Mouse (Mus musculus): ENCODE results near the gene Sucla2. TPM values are rescaled to one million over a fixed set of nuclear protein-coding genes. Genes with fewer than 3 reads are reported as not detected.

Gene Sucla2
- polyA plus RNA-seq, 1 experiment = 29.7 TPM

- no peak overlapping the region for H3ac ChIP-seq (ENCODE audit: control insufficient read depth, insufficient read length, low read depth)
- TF ChIP-seq USF1 (IDR thresholded peaks at IDR 0.05; ENCODE audit: low read depth) (no peak), CEBPB (IDR thresholded peaks at IDR 0.05; ENCODE audit: low read depth) (no peak), CTCF (IDR thresholded peaks at IDR 0.05; ENCODE audit: control insufficient read depth, insufficient read depth, insufficient read length) (no peak), MAX (IDR thresholded peaks at IDR 0.05) (no peak), MYOG (IDR thresholded peaks at IDR 0.05; ENCODE audit: control insufficient read depth, extremely low read depth, insufficient read length) (no peak), FOSL1 (IDR thresholded peaks at IDR 0.05; ENCODE audit: insufficient read depth, low read length, poor library complexity, severe bottlenecking) (no peak), MYOD1 (IDR thresholded peaks at IDR 0.05; ENCODE audit: control insufficient read depth, insufficient read length, low read depth) (no peak)
- no peaks in the 10 kb centered on the region for H3K79me3 ChIP-seq (ENCODE audit: low read depth)
- H3K79me2 ChIP-seq (ENCODE audit: control insufficient read depth, insufficient read depth) = no peaks in the 10 kb centered on the region
- no peak overlapping the region for H3K4me3 ChIP-seq (ENCODE audit: insufficient read depth, poor library complexity, severe bottlenecking)
- H3K36me3 ChIP-seq (ENCODE audit: control insufficient read depth, insufficient read depth) = no peaks in the 10 kb centered on the region
- H3K27me3 ChIP-seq (ENCODE audit: control insufficient read depth, insufficient read depth, insufficient read length) = peaks cover 13% of the 10 kb centered on the region
Observed at GRCm38 (mm10) chr14:73533755-73534465, 8.8 kb downstream of the Sucla2 start.

DNA sequence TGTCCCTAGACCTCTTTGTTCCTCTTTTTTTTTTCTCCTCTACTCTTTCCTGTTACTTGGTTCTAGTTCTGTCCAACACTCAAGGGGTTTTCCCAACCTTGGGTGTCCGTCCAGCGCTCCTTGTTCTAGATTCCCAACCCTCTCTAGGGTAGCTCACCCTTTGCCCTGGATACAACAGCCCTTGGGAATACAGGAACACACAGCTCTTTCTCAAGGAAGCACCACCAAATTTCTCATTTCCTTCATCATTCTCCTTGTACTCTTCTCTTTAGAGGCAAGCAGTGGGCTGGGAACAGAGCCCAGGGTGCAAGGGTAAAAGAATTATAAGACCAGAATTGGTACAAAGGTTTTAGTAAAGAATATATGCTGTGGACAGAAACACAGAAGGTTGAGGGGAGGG is 10.5 kb downstream of the Sucla2 start:
- Histone ChIP-seq H3K27me3 (ENCODE audit: control insufficient read depth, insufficient read depth, insufficient read length) (peaks cover 13% of the 10 kb centered on the region), H3K79me3 (ENCODE audit: low read depth) (no peaks in the 10 kb centered on the region)

DNA sequence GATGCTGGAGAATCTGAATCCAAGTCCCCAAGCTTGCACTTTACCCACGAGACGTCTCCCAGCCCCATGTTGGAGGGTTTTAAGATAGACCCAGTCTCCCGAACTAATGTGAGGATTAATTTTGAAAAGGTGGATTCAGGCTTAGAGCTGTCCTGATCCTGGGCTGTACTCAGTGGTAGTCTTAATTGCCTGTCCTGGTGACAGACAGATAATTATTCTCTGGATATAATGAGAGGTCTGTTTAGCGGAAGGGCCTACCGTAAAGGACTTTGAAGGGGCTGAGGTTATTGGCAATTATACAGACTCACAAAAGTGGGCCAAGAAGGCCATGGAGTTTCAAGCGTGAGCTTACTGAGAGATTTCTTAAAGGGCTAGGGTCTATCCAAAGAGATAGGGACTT is 18.7 kb downstream of the Sucla2 start:
- no peak for TF ChIP-seq MAX (IDR thresholded peaks at IDR 0.05)
- no peak for TF ChIP-seq FOSL1 (IDR thresholded peaks at IDR 0.05; ENCODE audit: insufficient read depth, low read length, poor library complexity, severe bottlenecking)
- no peak for TF ChIP-seq USF1 (IDR thresholded peaks at IDR 0.05; ENCODE audit: low read depth)
- TF ChIP-seq CEBPB (IDR thresholded peaks at IDR 0.05; ENCODE audit: low read depth) = no peak
- no peak for TF ChIP-seq MYOD1 (IDR thresholded peaks at IDR 0.05; ENCODE audit: control insufficient read depth, insufficient read length, low read depth)
- TF ChIP-seq CTCF (IDR thresholded peaks at IDR 0.05; ENCODE audit: control insufficient read depth, insufficient read depth, insufficient read length) = no peak
- TF ChIP-seq MYOG (IDR thresholded peaks at IDR 0.05; ENCODE audit: control insufficient read depth, extremely low read depth, insufficient read length) = no peak
- peaks cover 7% of the 10 kb centered on the region for H3K27me3 ChIP-seq (ENCODE audit: control insufficient read depth, insufficient read depth, insufficient read length)
- no peak overlapping the region for H3ac ChIP-seq (ENCODE audit: control insufficient read depth, insufficient read length, low read depth)
- H3K36me3 ChIP-seq (ENCODE audit: control insufficient read depth, insufficient read depth) = no peaks in the 10 kb centered on the region
- no peaks in the 10 kb centered on the region for H3K79me3 ChIP-seq (ENCODE audit: low read depth)
- no peaks in the 10 kb centered on the region for H3K79me2 ChIP-seq (ENCODE audit: control insufficient read depth, insufficient read depth)
- H3K4me3 ChIP-seq (ENCODE audit: insufficient read depth, poor library complexity, severe bottlenecking) = no peak overlapping the region

More for the DNA sequence above, 10.5 kb downstream of the Sucla2 start:
- no peak overlapping the region for H3ac ChIP-seq (ENCODE audit: control insufficient read depth, insufficient read length, low read depth)
- TF ChIP-seq USF1 (IDR thresholded peaks at IDR 0.05; ENCODE audit: low read depth) (no peak), FOSL1 (IDR thresholded peaks at IDR 0.05; ENCODE audit: insufficient read depth, low read length, poor library complexity, severe bottlenecking) (no peak)
- no peak overlapping the region for H3K4me3 ChIP-seq (ENCODE audit: insufficient read depth, poor library complexity, severe bottlenecking)
- H3K79me2 ChIP-seq (ENCODE audit: control insufficient read depth, insufficient read depth) = no peaks in the 10 kb centered on the region
- H3K36me3 ChIP-seq (ENCODE audit: control insufficient read depth, insufficient read depth) = no peaks in the 10 kb centered on the region

- no peaks in the 10 kb centered on the region for H3K36me3 ChIP-seq (ENCODE audit: control insufficient read depth, insufficient read depth)
- H3K79me2 ChIP-seq (ENCODE audit: control insufficient read depth, insufficient read depth) = no peaks in the 10 kb centered on the region
- no peak overlapping the region for H3K4me3 ChIP-seq (ENCODE audit: insufficient read depth, poor library complexity, severe bottlenecking)
- TF ChIP-seq MAX (IDR thresholded peaks at IDR 0.05) (no peak), CEBPB (IDR thresholded peaks at IDR 0.05; ENCODE audit: low read depth) (no peak)
- H3ac ChIP-seq (ENCODE audit: control insufficient read depth, insufficient read length, low read depth) = no peak overlapping the region
- H3K27me3 ChIP-seq (ENCODE audit: control insufficient read depth, insufficient read depth, insufficient read length) = peaks cover 3% of the 10 kb centered on the region
- H3K79me3 ChIP-seq (ENCODE audit: low read depth) = no peaks in the 10 kb centered on the region
Observed at GRCm38 (mm10) chr14:73547034-73547433, 21.9 kb downstream of the Sucla2 start.

GRCm38 (mm10) chr14:73548051-73548450 is 22.9 kb downstream of the Sucla2 start, which contains the start of gene Nudt15:
Gene Nudt15, minus strand, starts transcription at chr14:73548242.
- Histone ChIP-seq H3K27me3 (ENCODE audit: control insufficient read depth, insufficient read depth, insufficient read length) (peaks cover 3% of the 10 kb centered on the region), H3K4me3 (ENCODE audit: insufficient read depth, poor library complexity, severe bottlenecking) (no peak within 1 kb of the TSS), H3ac (ENCODE audit: control insufficient read depth, insufficient read length, low read depth) (no peak within 1 kb of the TSS), H3K79me3 (ENCODE audit: low read depth) (peaks cover under 1% of the 10 kb centered on the region), H3K79me2 (ENCODE audit: control insufficient read depth, insufficient read depth) (peaks cover 3% of the 10 kb centered on the region), H3K36me3 (ENCODE audit: control insufficient read depth, insufficient read depth) (no peaks in the 10 kb centered on the region)
- TF ChIP-seq CTCF (IDR thresholded peaks at IDR 0.05; ENCODE audit: control insufficient read depth, insufficient read depth, insufficient read length) (no peak), MYOD1 (IDR thresholded peaks at IDR 0.05; ENCODE audit: control insufficient read depth, insufficient read length, low read depth) (no peak), FOSL1 (IDR thresholded peaks at IDR 0.05; ENCODE audit: insufficient read depth, low read length, poor library complexity, severe bottlenecking) (no peak), CEBPB (IDR thresholded peaks at IDR 0.05; ENCODE audit: low read depth) (no peak), USF1 (IDR thresholded peaks at IDR 0.05; ENCODE audit: low read depth) (no peak), MAX (IDR thresholded peaks at IDR 0.05) (no peak), MYOG (IDR thresholded peaks at IDR 0.05; ENCODE audit: control insufficient read depth, extremely low read depth, insufficient read length) (no peak)

DNA sequence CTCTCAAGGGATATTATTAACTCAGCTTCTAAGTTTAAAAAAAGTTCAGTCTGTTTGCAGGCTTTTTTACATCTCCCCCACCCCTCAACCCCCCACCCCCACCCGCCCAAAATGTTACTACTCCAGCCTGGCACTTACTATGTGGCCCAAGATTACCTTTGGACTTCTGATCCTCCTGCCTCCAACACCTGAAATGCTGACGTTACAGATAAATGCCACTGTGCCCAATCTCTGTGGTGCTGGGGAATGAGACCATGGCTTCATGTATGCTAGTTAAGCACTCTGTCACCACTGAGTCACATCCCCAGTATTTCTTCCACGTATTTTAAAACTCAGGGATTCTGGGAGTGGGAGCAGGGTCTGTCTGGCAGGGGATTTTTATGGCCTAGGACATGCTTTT is 25.2 kb downstream of the Sucla2 start:
- peaks cover 17% of the 10 kb centered on the region for H3K79me3 ChIP-seq (ENCODE audit: low read depth)
- H3K27me3 ChIP-seq (ENCODE audit: control insufficient read depth, insufficient read depth, insufficient read length) = peaks cover 3% of the 10 kb centered on the region
- peaks cover 2% of the 10 kb centered on the region for H3K36me3 ChIP-seq (ENCODE audit: control insufficient read depth, insufficient read depth)
- H3K79me2 ChIP-seq (ENCODE audit: control insufficient read depth, insufficient read depth) = peaks cover 24% of the 10 kb centered on the region
- no peak overlapping the region for H3K4me3 ChIP-seq (ENCODE audit: insufficient read depth, poor library complexity, severe bottlenecking)
- H3ac ChIP-seq (ENCODE audit: control insufficient read depth, insufficient read length, low read depth) = no peak overlapping the region
- TF ChIP-seq CEBPB (IDR thresholded peaks at IDR 0.05; ENCODE audit: low read depth) = no peak
- no peak for TF ChIP-seq MYOD1 (IDR thresholded peaks at IDR 0.05; ENCODE audit: control insufficient read depth, insufficient read length, low read depth)
- no peak for TF ChIP-seq MAX (IDR thresholded peaks at IDR 0.05)
- TF ChIP-seq CTCF (IDR thresholded peaks at IDR 0.05; ENCODE audit: control insufficient read depth, insufficient read depth, insufficient read length) = no peak
- TF ChIP-seq MYOG (IDR thresholded peaks at IDR 0.05; ENCODE audit: control insufficient read depth, extremely low read depth, insufficient read length) = no peak
- TF ChIP-seq FOSL1 (IDR thresholded peaks at IDR 0.05; ENCODE audit: insufficient read depth, low read length, poor library complexity, severe bottlenecking) = no peak
- no peak for TF ChIP-seq USF1 (IDR thresholded peaks at IDR 0.05; ENCODE audit: low read depth)

All from C2C12 (cell line).